Mouse (Mus musculus) olfactory bulb, adult 2 months (tissue): ENCODE measurements around the gene Plcb1. TPM values are rescaled to one million over a fixed set of nuclear protein-coding genes. Genes with fewer than 3 reads are reported as not detected.

Experiments
- H3K27ac ChIP-seq: fragments of 200-500 bp; 2 replicates; pipeline ENCODE4 v1.5.1; 2012; ENCODE audit warnings: low read depth, low read length; ENCODE audit not compliant: insufficient read depth
- H3K4me1 ChIP-seq: fragments of 200-500 bp; 2 replicates; pipeline ENCODE4 v1.6.1; 2012; ENCODE audit warnings: low read length; ENCODE audit not compliant: control insufficient read depth, insufficient read depth
- H3K4me3 ChIP-seq: fragments of 200-500 bp; 2 replicates; pipeline ENCODE4 v1.5.1; 2012; ENCODE audit warnings: mild to moderate bottlenecking, low read depth, low read length, moderate library complexity; ENCODE audit not compliant: insufficient read depth
- CTCF ChIP-seq: fragments of 200-500 bp; IDR thresholded peaks from 2 replicates; pipeline ENCODE4 v1.5.1; 2012; ENCODE audit warnings: low read depth, mild to moderate bottlenecking, low read length, moderate library complexity; ENCODE audit not compliant: insufficient read depth
- POLR2A ChIP-seq: fragments of 200-500 bp; IDR thresholded peaks from 2 replicates; pipeline ENCODE4 v1.6.1; 2012; ENCODE audit warnings: mild to moderate bottlenecking, low read depth, low read length, moderate library complexity; ENCODE audit not compliant: insufficient read depth
- WGBS: fragments of 180-500 bp; shearing (Covaris S2); methylation state at CpG from one replicate; pipeline ENCODE4 v1.1.7; 2018; 5-methylcytosine and 5-hydroxymethylcytosine counted together
- polyA plus RNA-seq: library from polyadenylated mRNA; stranded (reverse); fragments of >200 nt; gene quantifications from 2 replicates; pipeline ENCODE4 v1.2.4, GENCODE M21; 2012; ENCODE audit warnings: low replicate concordance; ENCODE audit not compliant: missing spikeins, insufficient read depth, insufficient read length

Plcb1 gene
- polyA plus RNA-seq, 1 experiment, result 72.1 TPM

DNA sequence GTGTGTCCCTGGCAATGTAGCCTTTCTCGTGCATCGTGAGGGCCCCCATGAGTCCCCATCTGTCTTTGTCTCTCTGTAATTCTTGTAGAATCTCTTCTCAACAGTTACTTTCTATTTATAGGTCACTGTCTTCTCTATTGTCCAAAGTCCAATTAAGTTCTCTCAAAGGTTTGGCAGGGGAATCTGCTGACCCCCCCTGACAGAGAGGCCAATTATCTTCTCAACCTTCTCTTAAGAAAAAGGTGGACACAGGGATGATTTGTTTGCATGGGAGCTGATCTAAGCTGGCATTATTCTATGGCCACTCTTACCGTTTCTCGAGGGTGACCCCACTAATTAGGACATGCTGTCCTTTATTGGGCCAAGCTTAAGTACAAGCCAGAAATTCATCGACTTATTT lies 633.4 kb downstream of the Plcb1 start:
- H3K27ac ChIP-seq, result no peak overlapping the region
- WGBS, result 42% methylated on average over 5 of the region's 5 CpGs
- H3K4me1 ChIP-seq, result no peaks in the 10 kb centered on the region
- H3K4me3 ChIP-seq, result no peak overlapping the region
- no peak for TF ChIP-seq POLR2A
- TF ChIP-seq CTCF, result no peak

DNA sequence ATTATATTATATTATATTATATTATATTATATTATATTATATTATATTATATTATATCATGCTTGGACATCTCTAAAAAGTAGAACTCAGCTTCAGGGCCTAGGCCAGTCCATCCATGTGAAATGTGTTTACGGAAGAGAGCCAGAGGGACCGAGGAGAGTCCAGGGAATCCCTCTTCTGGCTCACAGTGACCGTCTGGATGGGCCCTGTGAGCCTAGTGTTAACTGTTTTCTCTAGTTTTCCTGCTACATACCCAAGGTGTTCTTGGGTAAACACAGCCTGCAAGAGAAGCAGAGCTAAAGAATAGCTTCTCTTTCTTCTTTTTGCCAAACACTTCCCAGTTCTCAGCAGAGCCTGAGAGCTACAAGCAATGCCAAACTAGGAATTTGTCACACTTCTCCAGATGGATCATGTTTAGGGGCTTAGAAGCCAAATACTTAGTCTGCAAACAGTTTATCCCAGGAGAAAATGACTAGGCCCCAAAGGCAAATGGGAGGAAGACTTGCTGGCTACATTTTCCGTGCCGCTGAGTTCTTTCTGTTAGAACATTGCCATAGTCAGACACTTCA lies 649.2 kb downstream of the Plcb1 start:
- WGBS, result 91% methylated on average over 5 of the region's 5 CpGs
- no peak overlapping the region for H3K4me3 ChIP-seq
- no peak for TF ChIP-seq POLR2A
- no peak for TF ChIP-seq CTCF
- no peak overlapping the region for H3K27ac ChIP-seq
- no peaks in the 10 kb centered on the region for H3K4me1 ChIP-seq

DNA sequence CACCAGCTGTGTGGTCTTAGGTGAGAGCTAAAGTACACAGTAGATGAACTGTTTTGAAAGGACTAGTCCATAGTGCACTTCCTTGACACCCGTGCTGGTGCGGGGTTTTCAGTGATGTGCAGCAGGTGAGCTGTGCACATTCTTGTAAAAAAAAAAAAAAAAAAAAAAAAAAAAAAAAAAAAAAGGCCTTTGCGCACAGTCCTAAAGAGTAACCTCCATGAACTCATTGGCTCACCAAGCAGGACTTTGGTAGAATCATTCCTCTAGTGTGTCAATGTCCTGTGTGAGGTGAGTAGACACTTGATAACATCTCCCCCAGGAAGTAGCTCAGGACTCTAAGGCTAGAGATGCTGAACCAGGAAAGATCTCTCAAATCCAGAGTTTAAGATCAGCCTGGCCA lies 653.2 kb downstream of the Plcb1 start:
- 81% methylated on average over 3 of the region's 3 CpGs for WGBS
- no peak for TF ChIP-seq CTCF
- TF ChIP-seq POLR2A, result no peak
- H3K27ac ChIP-seq, result no peak overlapping the region
- H3K4me3 ChIP-seq, result no peak overlapping the region
- no peaks in the 10 kb centered on the region for H3K4me1 ChIP-seq

DNA sequence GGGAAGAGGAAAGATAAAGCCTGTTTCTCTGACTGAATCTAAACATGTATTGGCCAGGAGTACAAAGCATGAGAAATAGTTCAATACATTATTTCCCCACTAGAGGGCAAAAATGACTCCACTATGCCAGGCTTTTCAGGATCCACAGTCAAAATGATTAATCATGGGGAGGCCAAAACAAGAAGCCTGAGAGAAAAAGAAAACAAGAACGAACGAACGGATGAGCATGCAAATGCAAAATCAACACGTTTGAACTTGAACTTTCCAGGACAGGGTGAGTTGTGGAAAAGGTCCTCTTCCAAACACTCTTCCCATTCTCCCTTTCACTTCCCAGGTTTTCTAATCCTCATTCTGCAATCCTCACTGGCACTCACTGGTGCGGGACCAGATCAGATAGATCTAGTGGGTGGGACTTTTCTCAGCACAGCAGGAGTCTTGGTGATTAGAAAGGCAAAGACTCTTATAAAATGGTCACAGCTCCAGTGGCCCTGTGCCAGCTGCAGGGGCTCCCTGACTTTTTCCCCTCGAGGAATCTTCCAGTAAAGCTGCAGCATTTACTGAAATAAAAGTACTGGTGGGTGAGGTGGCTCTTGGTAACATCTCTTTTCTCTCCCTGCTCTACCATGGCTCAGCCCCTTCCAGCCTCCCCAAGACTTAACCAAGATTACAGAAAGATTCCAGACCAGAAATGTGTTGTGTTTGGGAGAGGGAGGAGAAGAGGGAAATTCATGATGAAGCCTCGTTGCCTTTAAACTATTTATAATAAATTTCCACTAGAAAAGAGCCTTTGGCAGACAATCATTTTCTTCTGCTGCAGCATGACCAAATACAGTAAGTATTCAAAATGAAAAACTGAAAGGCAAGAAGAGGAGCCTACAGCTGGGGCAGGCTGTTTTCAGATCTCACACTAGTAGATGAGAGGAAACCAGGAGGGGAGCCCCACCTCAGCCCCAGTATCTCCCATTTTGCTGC lies 654.0 kb downstream of the Plcb1 start:
- 8% methylated on average over 7 of the region's 7 CpGs for WGBS
- no peaks in the 10 kb centered on the region for H3K4me1 ChIP-seq
- no peak overlapping the region for H3K27ac ChIP-seq
- TF ChIP-seq POLR2A, result no peak
- H3K4me3 ChIP-seq, result no peak overlapping the region

DNA sequence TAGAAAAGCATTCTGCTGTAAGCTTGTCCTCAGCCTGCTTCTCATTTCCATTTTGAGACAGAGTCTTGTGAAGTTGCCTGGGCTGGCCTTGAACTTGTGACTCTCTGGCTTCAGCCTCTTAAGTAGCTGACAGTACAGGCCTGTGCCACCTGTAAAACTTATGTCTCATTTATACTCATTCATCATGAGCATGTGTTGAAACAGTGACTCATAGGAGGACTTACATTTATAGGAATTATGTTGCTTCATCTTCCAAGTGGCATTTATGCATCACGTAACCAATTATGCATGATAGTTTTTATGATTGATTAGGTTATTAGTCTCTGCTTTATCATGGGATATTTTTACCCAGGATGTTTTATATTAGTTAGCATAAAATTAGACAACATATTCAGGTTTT lies 667.7 kb downstream of the Plcb1 start:
- Histone ChIP-seq H3K4me1 (no peaks in the 10 kb centered on the region), H3K27ac (no peak overlapping the region), H3K4me3 (no peak overlapping the region)
- no peak for TF ChIP-seq CTCF
- no peak for TF ChIP-seq POLR2A
- 100% methylated on average over 1 of the region's 1 CpGs for WGBS

DNA sequence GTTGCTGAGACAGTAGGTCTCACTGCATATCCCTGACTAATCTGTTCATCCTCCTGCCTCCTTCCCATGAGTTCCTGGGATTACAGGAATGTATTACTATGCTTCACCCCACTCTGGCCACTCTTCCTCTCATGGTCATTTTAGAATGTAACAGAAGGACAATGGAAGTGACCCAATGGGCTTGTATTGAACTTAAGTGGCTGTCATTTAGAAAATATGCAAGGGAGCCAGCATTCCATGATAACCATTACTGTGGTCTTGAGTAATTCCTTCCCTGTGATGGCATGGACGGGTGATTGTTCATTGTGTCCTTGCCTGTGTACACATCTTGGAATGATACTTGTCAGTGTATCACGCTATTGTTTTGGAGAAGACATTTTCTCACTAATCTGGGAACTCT lies 668.1 kb downstream of the Plcb1 start:
- no peak for TF ChIP-seq POLR2A
- no peak for TF ChIP-seq CTCF
- Histone ChIP-seq H3K4me3 (no peak overlapping the region), H3K27ac (no peak overlapping the region), H3K4me1 (no peaks in the 10 kb centered on the region)
- 84% methylated on average over 2 of the region's 2 CpGs for WGBS

DNA sequence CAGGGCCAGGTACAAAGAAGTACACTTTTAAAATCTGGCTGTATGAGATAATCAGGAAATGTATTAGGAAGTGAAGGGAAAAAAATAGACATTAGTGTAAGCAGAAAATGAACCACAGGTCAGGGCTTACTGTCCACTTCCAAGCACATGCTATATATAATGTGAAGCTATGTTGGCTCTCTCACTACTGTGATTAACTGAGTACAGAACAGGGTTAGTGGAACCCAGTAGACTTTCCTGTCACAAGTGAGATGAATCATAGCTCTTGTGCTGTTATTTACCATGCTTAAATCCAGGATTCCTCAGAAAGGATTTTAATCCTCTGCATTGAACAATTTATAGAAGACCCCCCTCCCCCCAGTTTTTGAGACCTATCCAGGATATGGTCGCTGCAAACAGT lies 668.6 kb downstream of the Plcb1 start:
- TF ChIP-seq POLR2A (no peak), CTCF (no peak)
- 75% methylated on average over 1 of the region's 1 CpGs for WGBS
- no peak overlapping the region for H3K4me3 ChIP-seq

DNA sequence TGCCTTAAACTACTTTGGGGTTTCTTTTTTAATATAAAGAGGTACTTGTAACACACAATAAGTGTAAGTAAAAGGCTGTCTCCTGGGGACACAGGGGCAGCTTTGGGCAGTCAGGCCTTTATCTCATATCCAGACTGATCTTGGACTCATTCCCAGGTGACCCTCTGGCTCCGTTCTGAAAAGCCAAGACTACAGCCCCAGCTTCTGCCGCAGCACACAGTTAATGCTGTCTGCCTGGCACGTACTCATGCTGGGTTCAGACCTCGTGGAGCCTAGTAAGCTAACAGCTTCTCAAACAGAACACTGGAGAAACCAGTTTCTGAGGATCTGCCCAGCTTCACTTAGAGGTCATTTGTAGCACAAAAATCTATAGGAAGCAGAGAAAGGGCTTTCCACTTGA lies 682.0 kb downstream of the Plcb1 start:
- TF ChIP-seq CTCF (no peak), POLR2A (no peak)
- H3K27ac ChIP-seq, result no peak overlapping the region
- WGBS, result 38% methylated on average over 4 of the region's 4 CpGs
- H3K4me3 ChIP-seq, result no peak overlapping the region
- no peaks in the 10 kb centered on the region for H3K4me1 ChIP-seq

More for the DNA sequence above, 668.6 kb downstream of the Plcb1 start:
- Histone ChIP-seq H3K27ac (no peak overlapping the region), H3K4me1 (no peaks in the 10 kb centered on the region)

DNA sequence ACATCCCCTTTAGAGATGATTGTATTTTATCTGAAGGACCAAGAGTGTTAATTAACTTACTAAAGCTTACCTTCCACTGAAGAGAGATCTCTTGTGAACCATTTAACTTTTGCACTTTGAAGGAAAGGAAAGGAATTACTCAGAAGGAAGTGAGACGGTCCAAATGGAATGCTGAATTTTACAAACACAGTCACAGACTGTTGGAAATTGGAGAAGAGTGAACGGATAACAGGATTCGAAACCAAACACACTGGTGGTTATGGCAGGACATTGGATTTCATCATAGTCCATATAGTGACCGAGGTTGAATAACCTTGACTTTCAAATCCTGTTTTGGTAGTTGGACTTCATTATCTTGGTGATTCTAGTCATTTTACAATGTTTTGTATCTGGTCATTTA lies 688.2 kb downstream of the Plcb1 start:
- Histone ChIP-seq H3K4me3 (no peak overlapping the region), H3K4me1 (no peaks in the 10 kb centered on the region), H3K27ac (no peak overlapping the region)
- TF ChIP-seq CTCF (no peak), POLR2A (no peak)
- 87% methylated on average over 4 of the region's 4 CpGs for WGBS

DNA sequence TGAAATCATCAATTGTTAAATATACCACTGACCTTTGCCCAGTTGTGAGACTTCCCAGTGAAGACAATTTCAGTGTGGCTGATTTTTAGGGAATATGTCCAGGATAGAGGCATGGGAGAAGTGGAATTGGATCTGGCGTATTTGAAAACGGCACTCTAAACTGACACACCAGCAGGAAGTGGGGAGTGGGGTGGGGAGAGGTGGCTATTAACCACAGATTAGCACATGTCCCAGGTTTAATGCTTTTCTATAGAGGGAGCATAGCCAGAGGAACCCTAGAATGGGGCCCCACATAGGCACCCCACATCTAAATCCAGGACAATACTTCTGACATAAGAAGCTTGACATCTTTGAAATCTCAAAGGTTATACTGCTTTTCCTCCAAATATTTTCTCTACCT lies 699.4 kb downstream of the Plcb1 start:
- no peaks in the 10 kb centered on the region for H3K4me1 ChIP-seq
- WGBS, result 67% methylated on average over 2 of the region's 2 CpGs
- H3K4me3 ChIP-seq, result no peak overlapping the region
- TF ChIP-seq POLR2A, result no peak
- TF ChIP-seq CTCF, result no peak
- no peak overlapping the region for H3K27ac ChIP-seq
